Mouse (Mus musculus) NIH3T3 (cell line): ENCODE measurements around the gene Parl.

Experiments used
- DNase-seq: peaks from one replicate; pipeline ENCODE4 v3.0.0-alpha.2; 2012; ENCODE audit warnings: low read depth

Gene Parl

GRCm38 (mm10) chr16:20237426-20237825 lies 64.8 kb downstream of the Parl start:
- DNase-seq, result no peak

- no peak for DNase-seq
These were observed 67.8 kb downstream of the Parl start for GRCm38 (mm10) chr16:20234406-20234805.
